8 mouse cellular contexts compared by ENCODE assay signal in genomic region chrX:137118097-137118746, GRCm38 (mm10). TPM values are rescaled to one million over a fixed set of nuclear protein-coding genes. Genes with fewer than 3 reads are reported as not detected.
DNase-seq lines count a peak whose midpoint lies in the region; ATAC-seq lines count a peak whose summit lies in the region.

No protein-coding gene starts in this region.

- peak; percentile 28 to 57 for DNase-seq in layer of hippocampus, postnatal 10 days (ENCODE audit: low spot score in 2 of 2)
- no peak for DNase-seq in layer of hippocampus, postnatal 36 days
- peak; percentile 27 for DNase-seq in T-cell, adult 2 months (ENCODE audit: low spot score)
- DNase-seq in kidney, postnatal 10 days: peak; percentile 68
- DNase-seq in testis, postnatal 10 days (ENCODE audit: low spot score): peak; percentile 53
- no peak for DNase-seq in layer of hippocampus, adult 9-10 months (ENCODE audit: low spot score)

- H3K4me2 ChIP-seq in forebrain, embryonic 16.5 days (ENCODE audit: low read length): no peak overlapping the region

- peak; percentile 68 for ATAC-seq in forebrain, embryonic 16.5 days
- ATAC-seq in megakaryocyte-erythroid progenitor cell, adult 5-6 weeks (replicated peaks; ENCODE audit: low FRiP score, low TSS enrichment, poor library complexity, severe bottlenecking): peak; percentile 79

- peaks cover 7% of the 10 kb centered on the region; the same call in 1 of the 2 replicates for H3K4me1 ChIP-seq in forebrain, embryonic 16.5 days (replicated peaks; ENCODE audit: control insufficient read depth, insufficient read depth, low read length)

- WGBS in forebrain, embryonic 16.5 days: 22% methylated on average over 35 of the region's 40 CpGs

- no peaks in the 10 kb centered on the region for H3K36me3 ChIP-seq in forebrain, embryonic 16.5 days (ENCODE audit: control insufficient read depth, insufficient read depth)

- H3K9me3 ChIP-seq in forebrain, embryonic 16.5 days (ENCODE audit: control insufficient read depth, low read length): no peaks in the 10 kb centered on the region

- H3K27me3 ChIP-seq in forebrain, embryonic 16.5 days (replicated peaks; ENCODE audit: control insufficient read depth, insufficient read depth, low read length): peaks cover 50% of the 10 kb centered on the region

- no peak overlapping the region for H3K9ac ChIP-seq in forebrain, embryonic 16.5 days (replicated peaks; ENCODE audit: low read depth, low read length)

- H3K27ac ChIP-seq in forebrain, embryonic 16.5 days (ENCODE audit: low read length): no peak overlapping the region

- H3K4me3 ChIP-seq in forebrain, embryonic 16.5 days (replicated peaks; ENCODE audit: low read length): no peak overlapping the region

RNA-seq across cellular contexts. Expression of gene Esx1, which starts 3.7 kb away (rescaled TPM):
- total RNA-seq in layer of hippocampus, postnatal 10 days (2021): not detected
- total RNA-seq in layer of hippocampus, postnatal 36 days (2021): not detected
- not detected in 2 replicates for polyA plus RNA-seq in forebrain, embryonic 16.5 days (2015; fragmentation: Nextera tagmentation; extraction: Ambion mirVana)
- total RNA-seq in megakaryocyte-erythroid progenitor cell, adult 5-6 weeks (2014; fragmentation: Nextera tagmentation): not detected in 2 replicates
- total RNA-seq in megakaryocyte-erythroid progenitor cell, adult 5-6 weeks (2017): not detected in 2 replicates

Comparison
In these comparisons a context has a peak if more than half of its experiments do, and no peak if none do; other contexts are left out.
1. DNase-seq: peak in layer of hippocampus, postnatal 10 days (2 of 2), T-cell, adult 2 months (single experiment), kidney, postnatal 10 days (single experiment) and testis, postnatal 10 days (single experiment); none in layer of hippocampus, postnatal 36 days (0 of 2) and layer of hippocampus, adult 9-10 months (single experiment).